Mouse (Mus musculus) frontal cortex, postnatal 14 days (tissue): ENCODE measurements at regions not wholly inside any gene's neighbourhood (a gene's known extent, or its start where the extent isn't known, plus 50 kb on each side); places are given as distances from the start of the nearest gene placed in this dataset.
"Not testable (repeated sequence)": the region's sequence is repeated elsewhere in the genome, so short reads cannot be mapped to it uniquely, and the experiment has no call there.

Experiments
- DNase-seq, 2 experiments: peaks; one replicate each; pipeline ENCODE4 v3.0.0; 2022; ENCODE audit warnings: low spot score in 2 of 2

DNA sequence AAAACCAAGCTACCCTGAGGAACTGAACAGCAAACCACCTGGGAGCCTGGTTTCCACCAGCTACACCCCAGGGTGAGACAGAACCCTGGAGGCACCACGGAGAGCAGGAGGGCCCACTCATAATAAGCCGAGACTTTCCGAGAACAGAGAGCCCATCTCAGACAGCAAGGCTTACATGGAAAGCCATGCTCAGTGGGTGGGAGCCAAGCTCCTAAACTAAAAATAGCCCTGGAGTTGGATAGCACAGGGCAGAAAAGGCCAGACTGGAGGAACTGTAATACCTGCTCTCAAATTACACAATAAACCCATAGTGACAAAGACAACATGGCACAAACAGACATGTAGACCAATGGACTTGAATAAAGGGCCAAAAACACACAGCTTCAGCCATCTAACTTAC lies 69.9 kb downstream of the Fbxo4 start:
- DNase-seq, result no peak

DNA sequence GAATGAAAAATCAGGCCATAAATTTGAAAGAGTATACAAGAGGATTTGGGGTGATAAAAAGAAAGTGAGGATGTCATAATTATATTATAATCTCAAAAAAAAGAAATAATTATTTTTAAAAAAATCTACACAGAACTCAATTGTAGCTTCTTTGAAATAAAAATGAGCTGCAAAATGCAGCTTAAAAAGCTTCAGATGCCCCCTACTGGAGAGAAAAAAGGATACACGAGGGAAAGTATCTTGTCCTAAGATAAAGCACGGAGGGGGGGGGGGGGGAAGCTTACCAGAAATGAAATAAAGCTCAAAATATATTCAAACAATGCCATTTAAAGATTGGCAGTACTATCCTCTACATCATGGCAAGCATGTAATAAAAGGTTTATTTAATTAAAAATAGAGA lies 70.7 kb downstream of the Fbxo4 start:
- DNase-seq, result no peak

DNA sequence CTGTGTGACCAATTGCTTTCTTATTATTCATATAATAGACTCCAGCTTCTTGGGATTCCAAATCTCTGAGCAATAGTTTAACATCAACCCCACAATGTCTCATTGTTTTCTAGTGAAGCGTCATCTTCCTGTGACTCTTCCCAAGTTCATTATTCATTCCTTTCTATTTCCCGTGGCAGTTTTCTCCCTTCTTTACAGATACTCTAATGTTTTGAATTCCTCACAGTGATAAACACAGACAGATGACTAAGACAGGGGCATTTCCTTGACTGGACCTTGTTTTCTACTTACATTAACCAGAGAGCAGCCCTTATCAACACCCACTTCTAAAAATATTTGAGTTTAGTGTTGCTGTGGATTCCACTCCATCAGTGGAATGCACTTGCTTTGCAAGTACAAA lies 73.8 kb downstream of the Fbxo4 start:
- DNase-seq, result no peak

DNA sequence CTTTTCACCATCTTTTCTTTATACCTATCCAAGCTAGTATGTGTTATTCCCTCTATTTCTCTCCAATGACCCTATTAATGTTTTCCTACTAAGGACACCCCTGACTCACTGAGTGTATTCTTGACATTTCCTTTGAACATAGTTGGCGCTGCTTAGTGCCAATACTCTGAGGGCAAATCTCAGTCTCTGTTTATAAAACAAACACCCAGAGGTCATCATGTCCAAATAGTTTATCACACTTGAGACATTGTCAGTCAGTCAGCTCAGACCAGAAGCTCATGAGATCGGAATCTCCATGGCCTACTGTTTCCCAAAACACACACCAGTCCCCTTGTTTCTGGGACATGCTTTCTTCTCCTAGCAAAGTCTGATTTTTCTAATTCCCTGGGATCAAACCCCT lies 100.9 kb downstream of the Fbxo4 start:
- no peak for DNase-seq

DNA sequence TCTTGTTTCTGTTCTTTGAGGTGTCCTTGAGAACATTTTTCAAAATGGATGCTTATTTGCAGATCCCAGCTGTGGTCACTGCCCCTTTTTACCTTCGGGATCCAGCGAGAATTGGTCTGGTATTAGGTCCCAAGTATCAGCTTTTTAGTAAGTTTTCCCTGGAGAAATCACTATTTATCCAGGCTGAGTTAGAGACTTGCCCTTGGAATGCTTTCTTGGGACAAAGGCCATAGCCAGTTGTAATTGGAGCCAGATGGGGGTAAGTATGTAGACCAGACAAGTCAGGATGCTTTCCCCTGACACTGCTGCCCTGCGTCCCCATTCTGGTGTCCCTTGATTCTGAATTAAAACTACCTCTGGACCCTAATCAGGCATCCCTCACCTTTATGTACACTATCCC lies 101.9 kb downstream of the Fbxo4 start:
- no peak for DNase-seq

DNA sequence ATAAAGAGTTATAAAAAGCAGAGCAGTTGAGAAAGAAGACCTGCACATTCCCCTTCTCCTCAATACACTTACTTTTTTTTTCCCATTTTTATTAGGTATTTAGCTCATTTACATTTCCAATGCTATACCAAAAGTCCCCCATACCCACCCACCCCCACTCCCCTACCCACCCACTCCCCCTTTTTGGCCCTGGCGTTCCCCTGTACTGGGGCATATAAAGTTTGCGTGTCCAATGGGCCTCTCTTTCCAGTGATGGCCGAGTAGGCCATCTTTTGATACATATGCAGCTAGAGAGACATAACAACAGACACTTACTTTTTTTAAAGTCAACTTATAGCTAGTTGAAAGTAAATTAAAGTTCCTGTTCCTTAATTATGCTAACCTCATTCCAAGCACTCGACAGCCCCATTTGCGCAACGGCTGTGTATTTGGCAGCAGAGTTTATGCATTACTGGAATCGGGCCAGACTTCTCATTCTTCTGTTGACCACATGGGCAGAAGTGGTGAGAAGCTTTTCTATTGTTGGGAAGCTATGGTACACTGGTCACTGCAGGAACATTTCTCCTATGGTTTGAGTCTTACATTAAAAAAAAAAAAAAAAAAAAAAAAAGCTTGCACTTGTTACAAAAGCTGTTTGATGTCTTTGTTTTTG lies 104.0 kb downstream of the Fbxo4 start:
- DNase-seq, result not testable (repeated sequence)

DNA sequence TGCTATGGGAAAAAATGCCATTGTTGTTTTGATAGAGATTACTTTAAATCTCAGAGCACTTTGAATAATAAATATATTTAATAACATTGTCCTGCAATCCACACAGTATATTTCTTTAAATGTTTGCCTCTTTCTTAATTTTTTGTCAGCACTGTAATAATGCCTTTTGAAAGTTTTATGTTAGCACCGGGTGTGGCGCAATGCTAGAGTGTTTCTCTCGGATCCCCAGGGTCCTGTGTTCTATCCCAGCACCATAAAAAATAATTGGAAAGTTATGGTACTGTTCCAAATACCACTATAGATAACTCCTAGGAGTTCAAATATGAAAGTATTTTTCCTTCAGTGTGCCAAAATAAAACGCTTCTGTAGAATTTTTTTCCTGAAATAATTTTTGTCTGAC lies 147.6 kb downstream of the Fbxo4 start:
- no peak for DNase-seq

DNA sequence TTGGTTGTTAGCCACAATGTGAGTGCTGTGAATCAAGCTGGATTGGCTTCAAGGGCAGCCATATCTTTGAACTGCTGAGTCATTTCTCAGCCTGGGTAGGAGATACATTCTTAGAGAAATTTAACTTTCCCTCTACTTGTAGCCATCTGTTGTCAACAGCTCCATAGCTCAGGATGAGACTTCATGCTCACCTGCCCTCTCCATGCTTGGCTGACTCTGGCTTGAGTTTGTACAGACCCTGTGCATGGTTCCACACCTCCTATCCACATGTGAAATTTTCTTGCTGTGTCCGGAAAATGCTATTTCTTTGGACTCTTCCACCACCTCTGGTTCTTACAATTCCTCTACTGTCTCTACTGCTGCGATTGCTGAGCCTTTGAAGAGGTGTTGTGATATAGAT lies 173.9 kb downstream of the Fbxo4 start:
- DNase-seq, result no peak

DNA sequence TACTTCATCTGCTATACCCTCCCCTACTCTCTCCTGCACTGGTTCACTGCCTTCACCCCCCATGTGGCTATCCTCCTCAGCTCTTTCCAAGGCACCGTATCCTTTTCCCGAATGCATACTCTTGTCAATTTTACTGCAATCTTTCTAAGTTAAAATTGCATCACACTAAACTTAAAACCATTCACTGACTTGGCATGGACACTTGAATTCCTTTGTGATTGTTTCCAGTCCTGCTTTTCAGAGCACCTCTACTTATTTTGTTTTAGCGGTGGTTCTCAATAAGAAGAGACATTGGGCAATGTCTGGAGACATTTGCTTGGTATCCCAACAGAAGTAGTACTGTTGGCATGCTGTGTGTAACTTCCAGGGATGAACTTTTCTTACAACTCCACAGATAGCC lies 192.6 kb upstream of the Ghr start:
- no peak for DNase-seq

DNA sequence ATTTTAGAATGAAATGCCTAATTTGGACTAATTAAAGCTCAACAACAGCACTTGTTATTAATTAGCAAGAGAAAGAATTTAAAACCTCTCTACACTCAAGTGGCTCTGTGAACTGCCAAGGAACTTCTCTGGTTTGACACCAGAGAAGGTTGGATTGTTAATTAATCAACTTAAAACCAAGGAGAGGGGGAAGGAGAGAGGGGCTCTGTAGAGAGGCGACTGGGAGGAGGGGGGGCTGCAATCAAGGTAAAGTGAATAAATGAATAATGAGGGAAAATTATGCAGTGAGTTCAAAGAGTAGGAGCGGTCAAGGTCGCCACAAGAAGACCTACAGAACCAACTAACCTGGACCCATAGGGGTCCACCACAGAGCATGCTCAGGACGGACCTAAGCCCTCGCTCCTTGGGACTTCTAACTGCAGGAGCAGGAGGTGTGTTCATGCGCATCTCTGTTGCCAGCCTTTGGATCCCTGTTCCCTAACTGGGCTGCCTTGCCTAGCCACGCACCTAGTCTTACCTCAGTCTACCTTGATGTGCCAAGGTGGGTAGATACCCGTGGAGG lies 189.0 kb upstream of the Ghr start:
- no peak for DNase-seq

DNA sequence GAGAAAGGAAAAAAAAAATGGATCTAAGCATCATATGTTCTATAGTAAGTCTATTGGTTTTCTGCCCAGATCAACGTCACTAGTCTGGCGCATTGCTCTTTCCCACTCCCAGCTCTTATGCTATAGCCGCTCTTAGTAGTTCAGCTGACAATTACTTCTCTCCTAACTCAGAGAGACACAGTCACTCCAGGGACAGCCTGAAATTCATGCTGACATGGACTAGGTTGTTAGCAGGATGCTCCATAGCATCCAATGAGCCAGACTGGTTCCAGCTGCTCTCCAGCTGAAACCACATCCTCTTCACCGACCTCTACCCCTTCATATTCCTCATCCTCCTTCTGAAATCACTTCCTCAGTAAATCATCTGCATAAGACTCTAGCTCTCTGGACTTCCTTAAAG lies 187.0 kb upstream of the Ghr start:
- DNase-seq, result no peak

DNA sequence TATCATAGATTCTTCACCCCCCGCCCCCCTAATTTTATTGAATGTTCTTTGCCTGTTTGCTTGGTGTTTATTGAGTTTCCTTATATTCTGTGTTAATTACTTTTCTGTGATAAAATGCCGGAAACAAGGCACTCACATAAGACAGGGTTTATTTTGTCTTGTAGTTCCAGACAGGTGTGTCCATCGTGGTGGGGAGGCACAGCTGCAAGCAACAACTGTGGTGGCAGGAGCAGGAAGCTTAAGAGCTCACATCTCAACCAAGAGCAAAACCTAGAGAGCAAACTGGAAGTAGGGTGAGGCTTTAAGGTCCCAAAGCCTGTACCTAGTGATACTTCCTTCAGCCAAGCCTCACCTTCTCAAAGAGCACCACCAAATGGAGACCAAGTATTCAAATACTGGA lies 181.4 kb upstream of the Ghr start:
- DNase-seq, result no peak

DNA sequence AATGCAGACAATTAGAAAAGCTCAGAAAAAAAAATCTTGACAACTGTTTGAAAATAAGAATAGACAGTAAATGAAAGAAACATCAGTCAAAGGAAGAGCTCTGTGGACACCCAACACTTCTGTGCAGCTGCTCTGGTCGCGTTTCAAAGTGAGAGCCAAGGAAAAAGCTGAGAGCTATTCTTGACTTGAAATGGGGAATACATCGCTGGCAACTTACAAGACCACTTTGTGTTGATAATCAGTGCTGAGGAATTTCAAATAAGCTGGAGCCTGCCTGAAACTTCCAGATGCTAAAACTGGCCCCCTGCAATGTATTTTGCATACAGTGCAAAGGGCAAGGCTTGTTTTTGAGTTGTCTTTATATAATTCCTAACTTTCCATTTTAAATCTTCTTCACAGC lies 177.1 kb upstream of the Ghr start:
- DNase-seq, result no peak

DNA sequence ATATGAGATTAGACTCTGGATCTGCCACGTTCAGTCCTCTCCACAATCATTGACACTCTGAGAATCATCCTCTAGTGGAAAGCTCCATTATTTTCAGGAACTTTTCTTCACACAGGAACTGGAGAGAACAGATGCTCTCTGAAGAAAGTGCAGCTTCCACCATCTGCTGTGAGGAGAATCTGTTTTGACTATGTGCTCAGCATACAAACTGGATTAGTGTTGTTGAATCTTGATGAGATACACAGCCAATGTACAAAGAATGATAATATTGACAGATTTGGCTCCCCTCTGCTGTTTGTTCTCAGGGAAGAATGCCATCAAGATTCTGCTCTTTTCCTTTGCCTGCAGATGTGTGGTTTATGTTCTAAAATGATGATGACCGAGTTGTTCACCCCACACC lies 172.3 kb upstream of the Ghr start:
- DNase-seq, result peak in 1 of 2 experiments; percentile 28

DNA sequence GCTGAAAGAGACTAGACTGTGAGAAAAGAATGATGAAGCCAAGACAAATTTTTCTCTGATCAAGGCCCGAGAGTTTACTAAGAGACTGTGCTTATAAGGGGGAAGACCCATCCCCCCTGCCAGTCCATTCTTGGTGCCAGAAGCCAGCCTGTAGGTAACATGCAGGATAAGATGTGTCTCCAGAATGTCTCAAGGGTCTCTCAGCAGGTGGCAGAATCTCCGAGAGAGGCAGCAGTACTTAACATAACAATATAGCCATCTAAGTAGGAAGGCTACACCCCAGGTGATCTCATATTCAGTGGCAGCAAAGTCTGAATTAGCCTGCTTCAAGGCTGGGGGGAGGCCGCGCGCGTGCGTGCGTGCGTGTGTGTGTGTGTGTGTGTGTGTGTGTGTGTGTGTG lies 164.8 kb upstream of the Ghr start:
- not testable (repeated sequence) for DNase-seq

DNA sequence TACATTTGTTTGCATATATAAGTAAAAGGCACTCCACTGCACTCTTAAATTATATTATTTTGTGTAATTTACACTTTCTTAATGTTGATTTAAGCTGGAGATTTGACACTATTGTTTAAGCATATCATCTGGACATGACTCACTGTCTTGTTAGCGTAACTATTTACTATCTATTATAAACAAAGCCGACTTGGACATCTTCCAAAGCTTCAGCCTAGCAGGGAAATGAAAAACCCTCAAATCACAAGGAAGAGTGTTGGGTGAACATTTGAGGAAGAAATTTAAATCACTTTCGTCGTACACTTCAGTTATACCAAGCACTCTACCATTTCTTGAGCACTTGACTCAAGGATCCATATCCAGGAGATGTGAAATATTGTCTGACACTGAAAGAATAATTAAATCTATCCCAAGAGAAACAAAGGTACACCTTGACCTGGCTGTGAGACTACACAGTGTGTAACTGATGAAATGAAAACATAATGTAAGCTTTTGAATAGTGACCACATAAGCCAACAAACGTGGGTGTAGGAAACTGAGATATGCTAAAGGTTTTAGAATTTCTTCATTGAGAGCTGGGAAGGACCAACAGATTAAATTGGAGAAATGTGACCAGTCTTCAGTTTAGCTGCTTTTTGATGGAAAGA lies 160.0 kb upstream of the Ghr start:
- no peak for DNase-seq

DNA sequence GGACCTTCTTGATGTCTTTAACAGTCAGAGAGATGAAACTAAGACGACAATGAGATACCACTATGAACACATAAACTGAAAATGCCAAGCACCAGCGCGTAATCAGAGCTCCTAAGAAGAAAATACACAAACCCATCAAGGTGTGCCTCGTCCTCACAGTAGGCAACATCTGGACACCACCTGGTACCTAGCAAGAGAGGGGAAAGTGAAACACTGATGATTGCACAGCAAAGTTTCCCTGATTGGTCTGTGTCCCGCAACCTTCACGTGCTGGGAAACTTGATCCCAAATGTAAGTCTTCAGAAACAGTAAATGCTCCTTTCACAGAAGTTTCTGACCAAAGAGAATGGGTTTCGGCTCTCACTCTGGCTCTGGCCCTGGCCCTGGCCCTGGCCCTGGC lies 158.9 kb upstream of the Ghr start:
- DNase-seq, result no peak

DNA sequence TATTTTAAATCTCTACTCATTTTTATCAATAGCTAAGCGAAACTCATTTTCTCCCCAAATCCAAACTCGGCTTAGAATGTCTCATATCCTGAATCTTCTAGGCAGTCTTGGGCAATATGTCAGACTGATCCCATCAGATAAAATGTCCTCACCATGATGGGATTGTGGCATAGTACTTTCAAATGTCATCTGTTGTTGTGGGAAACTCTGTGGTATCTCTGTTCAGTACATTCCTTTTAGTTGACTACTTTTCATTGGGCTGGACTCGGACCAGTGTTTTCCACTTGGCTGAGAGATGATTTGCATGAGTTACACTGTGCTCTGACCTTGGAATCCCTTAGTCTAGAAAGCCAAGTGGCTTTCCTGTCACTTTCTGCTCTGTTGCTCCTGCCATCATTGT lies 141.9 kb upstream of the Ghr start:
- DNase-seq, result no peak

DNA sequence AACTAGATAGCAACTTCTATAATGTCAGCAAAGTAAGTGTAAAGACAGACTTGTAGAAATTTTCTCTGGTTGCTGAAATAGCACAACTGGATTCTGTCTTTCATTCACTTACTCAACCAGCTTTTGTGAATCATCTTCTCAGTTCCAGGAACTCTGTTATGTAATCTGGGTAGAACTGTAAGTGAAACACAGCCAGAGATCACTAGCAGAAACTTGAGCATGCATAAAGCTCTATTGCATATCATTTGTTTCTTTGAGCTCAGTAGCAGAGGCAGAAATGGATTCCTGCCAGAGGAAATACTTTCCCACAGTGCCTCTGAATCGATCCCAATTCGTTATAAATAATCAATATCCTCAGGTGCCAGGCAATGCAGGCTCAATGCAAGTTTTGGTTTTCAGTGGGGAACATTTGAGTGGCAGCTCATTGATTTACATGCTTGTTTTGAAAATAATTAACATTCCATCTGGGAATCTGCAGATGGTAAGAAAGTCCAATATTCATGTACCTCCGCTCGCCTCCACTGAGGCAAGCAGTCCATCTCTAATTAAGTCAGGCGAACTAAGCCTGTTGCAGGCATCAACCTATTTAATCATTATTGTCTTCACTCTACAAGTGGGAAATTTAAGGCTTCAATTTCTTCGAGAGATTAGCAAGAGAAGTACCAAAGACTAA lies 137.5 kb upstream of the Ghr start:
- DNase-seq, result no peak

DNA sequence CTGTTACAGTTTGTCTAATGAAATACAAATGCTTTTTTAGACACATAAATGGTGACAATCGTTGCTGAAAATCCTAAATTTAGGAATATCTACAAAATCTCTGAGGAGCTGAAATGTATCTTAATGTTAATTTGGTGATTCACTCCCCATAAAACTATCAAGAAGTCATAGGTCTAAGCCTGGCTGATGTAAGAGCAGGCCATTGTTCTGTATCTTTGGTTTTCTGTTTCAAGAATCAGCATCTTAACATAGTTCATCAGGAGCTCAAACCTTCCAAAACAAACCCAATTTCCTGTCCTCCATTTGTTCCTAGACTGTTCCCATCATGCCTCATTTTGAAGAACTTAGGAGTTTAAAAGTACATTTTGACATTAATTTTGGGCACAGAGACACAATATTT lies 128.5 kb upstream of the Ghr start:
- DNase-seq, result no peak

DNA sequence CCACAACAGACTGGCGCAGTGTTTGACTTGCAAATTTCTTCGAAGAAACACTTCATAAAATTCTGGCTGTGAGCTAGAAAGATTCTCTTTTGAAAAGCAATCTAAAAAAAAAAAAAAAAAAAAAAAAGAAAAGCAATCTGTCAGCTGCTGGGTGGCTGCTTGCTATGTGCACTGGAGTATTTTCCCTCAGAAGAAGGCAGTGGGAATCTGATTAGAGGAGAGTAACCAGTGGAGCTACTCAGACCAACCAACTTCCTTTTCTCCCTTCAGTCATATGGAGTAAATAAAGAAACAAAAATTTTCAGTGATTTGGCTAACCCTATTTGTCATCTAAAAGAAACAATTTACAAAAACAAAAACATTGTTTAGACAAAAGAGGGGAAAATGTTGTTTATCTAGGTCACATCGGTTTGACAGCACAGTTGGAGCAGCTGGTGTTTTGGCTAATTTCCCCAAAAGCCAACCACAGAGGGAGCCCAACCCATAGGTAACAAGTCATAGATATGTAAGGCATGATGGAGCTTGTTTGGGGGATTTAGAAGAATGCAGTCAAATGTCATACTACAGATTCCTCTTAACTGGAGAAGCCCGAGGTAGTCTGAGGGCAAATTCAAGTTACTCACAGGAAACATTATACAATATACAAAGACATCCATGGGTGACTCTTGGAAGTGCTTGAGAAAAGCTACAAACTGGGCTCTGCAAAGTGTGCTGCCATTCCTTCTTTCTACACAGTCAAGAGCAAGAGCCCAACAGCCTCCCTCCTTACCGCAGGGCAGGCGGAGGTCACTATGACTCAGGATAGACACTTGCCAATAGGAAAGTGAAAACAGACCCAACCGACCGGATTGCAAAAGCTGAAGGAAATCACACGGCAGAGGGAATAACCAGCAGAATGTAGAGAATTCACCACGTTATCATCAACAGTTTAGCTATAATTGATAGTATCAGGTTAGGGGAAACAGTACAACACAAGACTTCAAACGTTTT lies 124.1 kb upstream of the Ghr start:
- DNase-seq, result no peak

DNA sequence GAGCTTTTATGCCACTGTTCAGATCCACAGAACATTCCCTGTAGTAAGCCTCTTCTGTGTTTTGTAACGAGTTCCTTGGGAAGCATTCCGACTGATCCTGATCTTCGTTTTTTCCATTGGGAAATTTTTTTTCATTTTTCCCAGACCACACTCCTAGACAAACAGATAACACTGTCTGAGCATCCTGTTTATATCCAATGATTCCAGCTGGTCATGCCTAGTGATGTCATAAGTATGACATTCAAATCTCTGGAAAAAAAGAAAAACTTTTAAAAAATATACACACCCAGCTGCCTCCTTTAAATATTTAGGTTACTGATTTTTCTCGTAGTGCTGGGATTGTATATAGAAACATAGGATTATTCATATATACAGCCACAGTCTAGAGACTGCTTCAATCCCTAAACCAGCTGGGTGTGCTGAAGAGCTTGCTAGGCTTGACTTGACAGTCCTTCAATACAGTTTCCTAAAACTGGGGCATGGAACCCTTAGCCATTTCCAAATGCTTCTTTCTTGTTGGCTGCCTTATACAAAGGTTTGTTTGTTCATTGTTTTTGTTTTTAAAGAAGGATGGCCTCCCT lies 116.0 kb upstream of the Ghr start:
- DNase-seq, result no peak
